ENCODE assay signal across 9 mouse cellular contexts in the genomic region with DNA sequence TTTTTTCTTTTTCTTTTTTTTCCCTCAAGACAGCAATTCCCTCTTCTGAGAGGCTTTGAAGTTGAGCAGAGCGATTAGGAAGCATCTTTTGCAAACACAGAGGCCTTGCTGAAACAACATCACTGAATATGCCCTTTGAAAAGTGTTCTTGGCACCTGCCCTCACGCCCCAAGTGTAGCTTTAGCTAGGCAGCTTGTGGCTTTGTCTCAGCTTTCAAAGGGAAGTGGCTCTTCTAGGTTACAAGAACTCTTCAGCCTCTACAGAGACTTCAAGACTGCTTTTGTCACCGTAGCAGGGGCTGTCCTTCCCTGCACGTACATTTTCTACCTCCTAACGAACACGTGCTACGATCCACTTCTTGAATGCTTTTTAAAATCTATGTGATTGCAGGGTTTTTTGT. TPM values are rescaled to one million over a fixed set of nuclear protein-coding genes. Genes with fewer than 3 reads are reported as not detected.
DNase-seq lines count a peak whose midpoint lies in the region; ATAC-seq lines count a peak whose summit lies in the region.
"Had no signal": no experiment of that assay in that cellular context is flagged by ENCODE, and none has a peak within 500 bp of the region (broad histone marks: within the 10 kb centered on the region; RNA-seq: fewer than 3 reads in every experiment).

No protein-coding gene starts in this region.

- H3K4me2 ChIP-seq in embryonic facial prominence, embryonic 14.5 days (ENCODE audit: low read depth, low read length), result no peak overlapping the region
- H3K4me2 ChIP-seq in liver, embryonic 13.5 days, result no peak overlapping the region
- no peak overlapping the region for H3K4me2 ChIP-seq in stomach, embryonic 14.5 days (replicated peaks; ENCODE audit: low read depth, low read length)

- DNase-seq in kidney, postnatal 14 days, result peak; percentile 24
- DNase-seq in kidney, adult 8-10 months, result no peak
- peak; percentile 70 for DNase-seq in embryonic facial prominence, embryonic 14.5 days (ENCODE audit: low spot score)
- DNase-seq in liver, embryonic 13.5 days, result no peak
- no peak for DNase-seq in cerebellum, postnatal 25 days
- DNase-seq in left cerebral cortex, postnatal 4 days, result no peak
- no peak for DNase-seq in spleen, adult 18-20 months

- peak overlapping the region; percentile 70; the same call in 1 of the 2 replicates for H3K27ac ChIP-seq in embryonic facial prominence, embryonic 14.5 days (replicated peaks; ENCODE audit: low read depth, low read length)
- H3K27ac ChIP-seq in liver, embryonic 13.5 days, result peak overlapping the region; percentile 52; the same call in 1 of the 2 replicates
- peak overlapping the region; percentile 78 for H3K27ac ChIP-seq in stomach, embryonic 14.5 days (ENCODE audit: low read length)

- H3K4me3 ChIP-seq in embryonic facial prominence, embryonic 14.5 days (ENCODE audit: low read depth, low read length), result no peak overlapping the region
- no peak overlapping the region for H3K4me3 ChIP-seq in liver, embryonic 13.5 days (replicated peaks)
- H3K4me3 ChIP-seq in stomach, embryonic 14.5 days (ENCODE audit: low read depth, low read length), result no peak overlapping the region
- H3K4me3 ChIP-seq: megakaryocyte, embryonic 14.5 days had no signal

- ATAC-seq in embryonic facial prominence, embryonic 14.5 days (ENCODE audit: low read depth), result no peak
- no peak for ATAC-seq in liver, embryonic 13.5 days (ENCODE audit: low read depth)
- no peak for ATAC-seq in stomach, embryonic 14.5 days (ENCODE audit: insufficient number of reproducible peaks, insufficient read depth, low FRiP score, low read depth)

- no peaks in the 10 kb centered on the region for H3K36me3 ChIP-seq in embryonic facial prominence, embryonic 14.5 days (ENCODE audit: control insufficient read depth, insufficient read depth, low read length)
- no peaks in the 10 kb centered on the region for H3K36me3 ChIP-seq in liver, embryonic 13.5 days
- H3K36me3 ChIP-seq in stomach, embryonic 14.5 days (ENCODE audit: control insufficient read depth, insufficient read depth, low read length), result no peaks in the 10 kb centered on the region

- H3K9ac ChIP-seq in embryonic facial prominence, embryonic 14.5 days (ENCODE audit: low read depth, low read length), result no peak overlapping the region
- no peak overlapping the region for H3K9ac ChIP-seq in liver, embryonic 13.5 days
- H3K9ac ChIP-seq in stomach, embryonic 14.5 days (replicated peaks; ENCODE audit: low read depth, low read length), result no peak overlapping the region

- H3K27me3 ChIP-seq in embryonic facial prominence, embryonic 14.5 days (replicated peaks; ENCODE audit: control insufficient read depth, insufficient read depth, low read length), result no peaks in the 10 kb centered on the region
- H3K27me3 ChIP-seq in liver, embryonic 13.5 days, result 0 out of 2 replicates have a peak, but pooled peaks cover 3% of the 10 kb centered on the region
- no peaks in the 10 kb centered on the region for H3K27me3 ChIP-seq in stomach, embryonic 14.5 days (ENCODE audit: control insufficient read depth, insufficient read depth, low read length)
- H3K27me3 ChIP-seq: megakaryocyte, embryonic 14.5 days had no signal

- intact Hi-C loops in left cerebral cortex, postnatal 4 days (cut with DNase I), result no loop called here

- no peaks in the 10 kb centered on the region for H3K9me3 ChIP-seq in embryonic facial prominence, embryonic 14.5 days (ENCODE audit: control insufficient read depth, low read length)
- no peaks in the 10 kb centered on the region for H3K9me3 ChIP-seq in liver, embryonic 13.5 days (replicated peaks)
- H3K9me3 ChIP-seq in stomach, embryonic 14.5 days (ENCODE audit: control insufficient read depth, low read depth, low read length), result no peaks in the 10 kb centered on the region
- H3K9me3 ChIP-seq: megakaryocyte, embryonic 14.5 days had no signal

- H3K4me1 ChIP-seq in embryonic facial prominence, embryonic 14.5 days (ENCODE audit: control insufficient read depth, insufficient read depth, low read length), result peaks cover 10% of the 10 kb centered on the region
- H3K4me1 ChIP-seq in liver, embryonic 13.5 days (replicated peaks), result peaks cover 55% of the 10 kb centered on the region
- 0 out of 2 replicates have a peak, but pooled peaks cover 3% of the 10 kb centered on the region for H3K4me1 ChIP-seq in stomach, embryonic 14.5 days (ENCODE audit: control insufficient read depth, insufficient read depth, low read length)

- WGBS in embryonic facial prominence, embryonic 14.5 days, result 57% methylated on average over 7 of the region's 7 CpGs
- WGBS in liver, embryonic 13.5 days (ENCODE audit: insufficient replicate concordance), result 41% methylated on average over 7 of the region's 7 CpGs
- WGBS in stomach, embryonic 14.5 days, result 53% methylated on average over 7 of the region's 7 CpGs

RNA-seq across cellular contexts. Expression of gene Itm2b, which starts 4.0 kb away (rescaled TPM):
- polyA plus RNA-seq in embryonic facial prominence, embryonic 14.5 days (2014; fragmentation: Nextera tagmentation; extraction: Ambion mirVana), result 936 and 968 TPM in 2 replicates
- polyA plus RNA-seq in liver, embryonic 13.5 days (2015; fragmentation: Nextera tagmentation; extraction: Ambion mirVana), result 405 and 461 TPM in 2 replicates
- 864 and 920 TPM in 2 replicates for polyA plus RNA-seq in stomach, embryonic 14.5 days (2014; fragmentation: Nextera tagmentation; extraction: Ambion mirVana)
- 100 to 1,000 TPM; 363 to 375 TPM for total RNA-seq in left cerebral cortex, postnatal 4 days (2021)

Comparison
In these comparisons a context has a peak if more than half of its experiments do, and no peak if none do; other contexts are left out.
1. DNase-seq: peak in kidney, postnatal 14 days (single experiment) and embryonic facial prominence, embryonic 14.5 days (single experiment); none in kidney, adult 8-10 months (0 of 2), liver, embryonic 13.5 days (single experiment), cerebellum, postnatal 25 days (0 of 2), left cerebral cortex, postnatal 4 days (single experiment) and spleen, adult 18-20 months (0 of 2).
2. Peak in every context shown above with its lines, with median percentiles within 50 percentile points of each other: H3K27ac ChIP-seq.